Mouse (Mus musculus): ENCODE measurements around the gene Csf2rb. TPM values are rescaled to one million over a fixed set of nuclear protein-coding genes. Genes with fewer than 3 reads are reported as not detected.

Gene Csf2rb
- polyA plus RNA-seq, 1 experiment from 2014 or later = 1.2 TPM

DNA sequence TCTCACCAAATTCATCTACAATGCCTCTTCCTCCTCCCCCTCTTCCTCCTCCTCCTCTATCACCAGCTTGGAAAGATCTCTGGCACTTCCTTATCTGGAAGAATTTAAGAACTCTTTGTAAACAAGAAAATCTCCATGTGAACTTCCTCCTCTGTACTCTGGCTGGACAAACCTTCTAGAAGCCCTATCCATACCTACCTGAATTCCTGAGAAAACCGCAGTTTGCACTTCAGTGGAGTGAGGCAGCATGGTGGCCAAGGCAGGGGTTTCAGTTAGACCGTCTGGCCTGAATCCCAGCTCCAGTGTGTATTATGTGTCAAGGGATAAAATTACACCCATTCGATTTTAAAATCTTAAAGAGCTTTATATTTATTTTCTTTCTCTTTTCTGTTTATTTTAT lies 47.2 kb downstream of the Csf2rb start:
- no peaks in the 10 kb centered on the region for H3K9me3 ChIP-seq (replicated peaks; ENCODE audit: control insufficient read depth, low read length)
- 62% methylated on average over 3 of the region's 3 CpGs for WGBS
- no peak overlapping the region for H3K9ac ChIP-seq (replicated peaks; ENCODE audit: low read length)
- H3K27ac ChIP-seq (replicated peaks; ENCODE audit: low read depth, low read length) = no peak overlapping the region
- no peak overlapping the region for H3K4me3 ChIP-seq (ENCODE audit: low read depth, low read length)
- ATAC-seq (replicated peaks; ENCODE audit: insufficient number of reproducible peaks, low FRiP score, low TSS enrichment, low read depth) (no peak), DNase-seq (ENCODE audit: low spot score) (no peak)
- no peak overlapping the region for H3K4me2 ChIP-seq (ENCODE audit: low read depth, low read length)
- H3K27me3 ChIP-seq (ENCODE audit: control insufficient read depth, insufficient read depth, low read length) = no peaks in the 10 kb centered on the region; the same call in 1 of the 2 replicates
- no peaks in the 10 kb centered on the region for H3K4me1 ChIP-seq (ENCODE audit: control insufficient read depth, insufficient read depth, low read length)
- H3K36me3 ChIP-seq (replicated peaks; ENCODE audit: control insufficient read depth, insufficient read depth, low read depth, low read length) = no peaks in the 10 kb centered on the region

- WGBS = 78% methylated on average over 3 of the region's 3 CpGs
- no peaks in the 10 kb centered on the region for H3K9me3 ChIP-seq (replicated peaks; ENCODE audit: control insufficient read depth, low read length)
- no peaks in the 10 kb centered on the region for H3K4me1 ChIP-seq (ENCODE audit: control insufficient read depth, insufficient read depth, low read length)
- H3K27ac ChIP-seq (replicated peaks; ENCODE audit: low read depth, low read length) = no peak overlapping the region
- ATAC-seq (replicated peaks; ENCODE audit: insufficient number of reproducible peaks, low FRiP score, low TSS enrichment, low read depth) = no peak
- H3K27me3 ChIP-seq (ENCODE audit: control insufficient read depth, insufficient read depth, low read length) = no peaks in the 10 kb centered on the region; the same call in 1 of the 2 replicates
- no peak overlapping the region for H3K4me3 ChIP-seq (ENCODE audit: low read depth, low read length)
- DNase-seq (ENCODE audit: low spot score) = no peak
- no peaks in the 10 kb centered on the region for H3K36me3 ChIP-seq (replicated peaks; ENCODE audit: control insufficient read depth, insufficient read depth, low read depth, low read length)
- no peak overlapping the region for H3K4me2 ChIP-seq (ENCODE audit: low read depth, low read length)
- H3K9ac ChIP-seq (replicated peaks; ENCODE audit: low read length) = no peak overlapping the region
Measured at GRCm38 (mm10) chr15:78374204-78374603, 48.7 kb downstream of the Csf2rb start.

- no peak overlapping the region for H3K27ac ChIP-seq (replicated peaks; ENCODE audit: low read depth, low read length)
- 86% methylated on average over 10 of the region's 10 CpGs for WGBS
- no peaks in the 10 kb centered on the region for H3K27me3 ChIP-seq (ENCODE audit: control insufficient read depth, insufficient read depth, low read length)
- H3K36me3 ChIP-seq (replicated peaks; ENCODE audit: control insufficient read depth, insufficient read depth, low read depth, low read length) = no peaks in the 10 kb centered on the region
- H3K9ac ChIP-seq (replicated peaks; ENCODE audit: low read length) = no peak overlapping the region
- H3K4me2 ChIP-seq (ENCODE audit: low read depth, low read length) = no peak overlapping the region
- no peak for ATAC-seq (replicated peaks; ENCODE audit: insufficient number of reproducible peaks, low FRiP score, low TSS enrichment, low read depth)
- H3K4me3 ChIP-seq (ENCODE audit: low read depth, low read length) = no peak overlapping the region
- no peaks in the 10 kb centered on the region for H3K4me1 ChIP-seq (ENCODE audit: control insufficient read depth, insufficient read depth, low read length)
- no peak for DNase-seq (ENCODE audit: low spot score)
- H3K9me3 ChIP-seq (replicated peaks; ENCODE audit: control insufficient read depth, low read length) = no peaks in the 10 kb centered on the region
Measured at GRCm38 (mm10) chr15:78377859-78378258, 52.3 kb downstream of the Csf2rb start.

DNA sequence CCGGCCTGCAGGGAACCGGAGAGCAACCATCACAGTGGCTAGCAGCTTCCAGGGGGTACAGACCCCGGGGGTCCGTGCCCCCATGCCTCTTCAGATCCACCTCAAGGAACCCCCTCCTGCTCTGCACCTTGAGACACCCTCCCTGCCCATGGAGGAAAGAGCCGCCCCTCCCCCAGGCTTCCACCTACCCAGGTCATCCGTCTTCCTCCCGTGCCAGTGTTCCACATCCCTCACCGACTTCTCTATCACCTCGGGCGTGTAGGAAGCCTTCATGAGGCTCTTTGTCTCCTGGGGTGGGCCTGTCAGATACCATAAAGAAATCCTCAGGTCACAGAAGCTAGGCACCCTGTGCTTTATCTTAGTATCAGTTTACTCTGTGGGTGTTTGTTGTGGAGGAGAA lies 53.0 kb downstream of the Csf2rb start:
- DNase-seq (ENCODE audit: low spot score) (no peak), ATAC-seq (replicated peaks; ENCODE audit: insufficient number of reproducible peaks, low FRiP score, low TSS enrichment, low read depth) (no peak)
- Histone ChIP-seq H3K4me2 (ENCODE audit: low read depth, low read length) (no peak overlapping the region), H3K27me3 (ENCODE audit: control insufficient read depth, insufficient read depth, low read length) (no peaks in the 10 kb centered on the region), H3K9ac (replicated peaks; ENCODE audit: low read length) (no peak overlapping the region), H3K4me3 (ENCODE audit: low read depth, low read length) (no peak overlapping the region), H3K36me3 (replicated peaks; ENCODE audit: control insufficient read depth, insufficient read depth, low read depth, low read length) (no peaks in the 10 kb centered on the region), H3K4me1 (ENCODE audit: control insufficient read depth, insufficient read depth, low read length) (no peaks in the 10 kb centered on the region), H3K9me3 (replicated peaks; ENCODE audit: control insufficient read depth, low read length) (no peaks in the 10 kb centered on the region), H3K27ac (replicated peaks; ENCODE audit: low read depth, low read length) (no peak overlapping the region)
- WGBS = 85% methylated on average over 10 of the region's 10 CpGs

- H3K4me1 ChIP-seq (ENCODE audit: control insufficient read depth, insufficient read depth, low read length) = no peaks in the 10 kb centered on the region
- no peak overlapping the region for H3K9ac ChIP-seq (replicated peaks; ENCODE audit: low read length)
- ATAC-seq (replicated peaks; ENCODE audit: insufficient number of reproducible peaks, low FRiP score, low TSS enrichment, low read depth) (no peak), DNase-seq (ENCODE audit: low spot score) (no peak)
- no peak overlapping the region for H3K27ac ChIP-seq (replicated peaks; ENCODE audit: low read depth, low read length)
- no peak overlapping the region for H3K4me3 ChIP-seq (ENCODE audit: low read depth, low read length)
- H3K4me2 ChIP-seq (ENCODE audit: low read depth, low read length) = no peak overlapping the region
- H3K27me3 ChIP-seq (ENCODE audit: control insufficient read depth, insufficient read depth, low read length) = no peaks in the 10 kb centered on the region
- H3K36me3 ChIP-seq (replicated peaks; ENCODE audit: control insufficient read depth, insufficient read depth, low read depth, low read length) = no peaks in the 10 kb centered on the region
- no peaks in the 10 kb centered on the region for H3K9me3 ChIP-seq (replicated peaks; ENCODE audit: control insufficient read depth, low read length)
- WGBS = 77% methylated on average over 2 of the region's 2 CpGs
Measured at GRCm38 (mm10) chr15:78380208-78380607, 54.7 kb downstream of the Csf2rb start.

- no peak overlapping the region for H3K4me2 ChIP-seq (ENCODE audit: low read depth, low read length)
- H3K4me3 ChIP-seq (ENCODE audit: low read depth, low read length) = no peak overlapping the region
- H3K4me1 ChIP-seq (ENCODE audit: control insufficient read depth, insufficient read depth, low read length) = no peaks in the 10 kb centered on the region
- H3K9me3 ChIP-seq (replicated peaks; ENCODE audit: control insufficient read depth, low read length) = no peaks in the 10 kb centered on the region
- no peak for ATAC-seq (replicated peaks; ENCODE audit: insufficient number of reproducible peaks, low FRiP score, low TSS enrichment, low read depth)
- no peaks in the 10 kb centered on the region for H3K27me3 ChIP-seq (ENCODE audit: control insufficient read depth, insufficient read depth, low read length)
- no peak overlapping the region for H3K27ac ChIP-seq (replicated peaks; ENCODE audit: low read depth, low read length)
- H3K36me3 ChIP-seq (replicated peaks; ENCODE audit: control insufficient read depth, insufficient read depth, low read depth, low read length) = no peaks in the 10 kb centered on the region
- DNase-seq (ENCODE audit: low spot score) = no peak
- 73% methylated on average over 4 of the region's 4 CpGs for WGBS
- H3K9ac ChIP-seq (replicated peaks; ENCODE audit: low read length) = no peak overlapping the region
Measured at GRCm38 (mm10) chr15:78380741-78381140, 55.2 kb downstream of the Csf2rb start.

- H3K4me1 ChIP-seq (ENCODE audit: control insufficient read depth, insufficient read depth, low read length) = no peaks in the 10 kb centered on the region
- ATAC-seq (replicated peaks; ENCODE audit: insufficient number of reproducible peaks, low FRiP score, low TSS enrichment, low read depth) (no peak), DNase-seq (ENCODE audit: low spot score) (no peak)
- no peaks in the 10 kb centered on the region for H3K27me3 ChIP-seq (ENCODE audit: control insufficient read depth, insufficient read depth, low read length)
- 86% methylated on average over 4 of the region's 4 CpGs for WGBS
- H3K9ac ChIP-seq (replicated peaks; ENCODE audit: low read length) = no peak overlapping the region
- no peaks in the 10 kb centered on the region for H3K9me3 ChIP-seq (replicated peaks; ENCODE audit: control insufficient read depth, low read length)
- H3K27ac ChIP-seq (replicated peaks; ENCODE audit: low read depth, low read length) = no peak overlapping the region
- no peaks in the 10 kb centered on the region for H3K36me3 ChIP-seq (replicated peaks; ENCODE audit: control insufficient read depth, insufficient read depth, low read depth, low read length)
- H3K4me2 ChIP-seq (ENCODE audit: low read depth, low read length) = no peak overlapping the region
- H3K4me3 ChIP-seq (ENCODE audit: low read depth, low read length) = no peak overlapping the region
Measured at GRCm38 (mm10) chr15:78382115-78382514, 56.6 kb downstream of the Csf2rb start.

DNA sequence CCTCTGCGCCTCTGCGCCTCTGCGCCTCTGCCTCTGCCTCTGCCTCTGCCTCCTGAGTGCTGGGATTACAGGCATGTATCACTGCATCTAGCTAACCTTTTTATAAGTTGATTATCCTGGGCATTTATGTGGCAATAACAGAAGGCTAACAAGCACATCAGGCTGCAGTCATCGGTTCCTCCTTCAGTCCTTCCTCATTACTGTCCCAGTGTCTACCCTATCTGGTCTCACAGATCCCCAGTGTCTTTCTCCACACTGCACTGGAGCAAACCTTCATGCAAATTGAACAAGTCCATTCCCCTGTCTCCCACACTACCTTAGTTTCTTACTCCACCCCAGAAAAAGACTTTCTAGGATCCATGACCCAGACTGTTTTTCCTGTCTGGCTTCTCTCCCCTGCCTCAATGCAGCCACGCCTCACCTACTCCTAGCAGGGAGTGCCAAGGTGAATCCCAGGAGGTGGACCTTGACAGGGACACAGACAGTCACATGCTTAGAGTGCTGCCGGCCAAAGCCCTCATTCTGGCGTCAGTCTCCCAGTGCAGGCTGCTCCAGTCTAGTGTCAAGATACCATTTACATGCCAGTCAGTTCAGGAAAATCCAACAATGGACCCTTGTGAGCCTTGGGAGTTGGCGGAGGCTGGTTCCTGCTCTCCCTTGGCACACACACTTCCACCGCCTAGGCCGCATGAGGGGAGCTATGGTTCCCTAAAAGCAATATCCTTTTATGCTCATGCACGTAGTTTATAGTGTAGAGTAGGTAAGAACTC lies 58.1 kb downstream of the Csf2rb start:
- no peaks in the 10 kb centered on the region for H3K9me3 ChIP-seq (replicated peaks; ENCODE audit: control insufficient read depth, low read length)
- no peak overlapping the region for H3K4me2 ChIP-seq (ENCODE audit: low read depth, low read length)
- H3K27ac ChIP-seq (replicated peaks; ENCODE audit: low read depth, low read length) = no peak overlapping the region
- ATAC-seq (replicated peaks; ENCODE audit: insufficient number of reproducible peaks, low FRiP score, low TSS enrichment, low read depth) (no peak), DNase-seq (ENCODE audit: low spot score) (no peak)
- no peak overlapping the region for H3K4me3 ChIP-seq (ENCODE audit: low read depth, low read length)
- no peak overlapping the region for H3K9ac ChIP-seq (replicated peaks; ENCODE audit: low read length)
- H3K27me3 ChIP-seq (ENCODE audit: control insufficient read depth, insufficient read depth, low read length) = no peaks in the 10 kb centered on the region
- WGBS = 67% methylated on average over 11 of the region's 11 CpGs
- H3K36me3 ChIP-seq (replicated peaks; ENCODE audit: control insufficient read depth, insufficient read depth, low read depth, low read length) = no peaks in the 10 kb centered on the region
- H3K4me1 ChIP-seq (ENCODE audit: control insufficient read depth, insufficient read depth, low read length) = no peaks in the 10 kb centered on the region
